In genomic region chr13:101215131-101215641, GRCm38 (mm10) we compare ENCODE assay signal across 20 mouse cellular contexts.
A peak's percentile ranks its signal among the peaks of the same experiment; 100 is the strongest.
DNase-seq lines count a peak whose midpoint lies in the region; ATAC-seq and TF ChIP-seq lines count a peak whose summit lies in the region.
"Had no signal": no experiment of that assay in that cellular context is flagged by ENCODE, and none has a peak within 500 bp of the region (broad histone marks: within the 10 kb centered on the region; RNA-seq: fewer than 3 reads in every experiment).

No protein-coding gene starts in this region.

- TF ChIP-seq CTCF in kidney, postnatal 0 days (IDR thresholded peaks at IDR 0.05; ENCODE audit: low read depth): no peak

- H3K27me3 ChIP-seq in embryonic facial prominence, embryonic 11.5 days (ENCODE audit: control insufficient read depth, insufficient read depth, low read length): no peaks in the 10 kb centered on the region
- H3K27me3 ChIP-seq in embryonic facial prominence, embryonic 10.5 days (replicated peaks; ENCODE audit: low read depth, poor library complexity, severe bottlenecking): no peaks in the 10 kb centered on the region
- H3K27me3 ChIP-seq in kidney, postnatal 0 days (ENCODE audit: insufficient read depth, low read length): no peaks in the 10 kb centered on the region
- H3K27me3 ChIP-seq in embryonic facial prominence, embryonic 14.5 days (replicated peaks; ENCODE audit: control insufficient read depth, insufficient read depth, low read length): 0 out of 2 replicates have a peak, but pooled peaks cover 2% of the 10 kb centered on the region
- H3K27me3 ChIP-seq: forebrain, embryonic 12.5 days; heart, embryonic 15.5 days; liver, embryonic 13.5 days; neural tube, embryonic 12.5 days; stomach, embryonic 15.5 days had no signal

- 0 out of 2 replicates have a peak, but pooled peaks cover 2% of the 10 kb centered on the region for H3K4me1 ChIP-seq in embryonic facial prominence, embryonic 11.5 days (ENCODE audit: control insufficient read depth, insufficient read depth, low read length)
- peaks cover 28% of the 10 kb centered on the region for H3K4me1 ChIP-seq in embryonic facial prominence, embryonic 10.5 days
- H3K4me1 ChIP-seq in kidney, postnatal 0 days (replicated peaks; ENCODE audit: insufficient read depth, low read length): peaks cover 5% of the 10 kb centered on the region; the same call in 1 of the 2 replicates
- H3K4me1 ChIP-seq in embryonic facial prominence, embryonic 14.5 days (ENCODE audit: control insufficient read depth, insufficient read depth, low read length): peaks cover 40% of the 10 kb centered on the region
- H3K4me1 ChIP-seq: liver, embryonic 13.5 days had no signal

- no peaks in the 10 kb centered on the region for H3K9me3 ChIP-seq in embryonic facial prominence, embryonic 11.5 days (replicated peaks; ENCODE audit: control insufficient read depth, low read length)
- no peaks in the 10 kb centered on the region for H3K9me3 ChIP-seq in embryonic facial prominence, embryonic 10.5 days
- no peaks in the 10 kb centered on the region for H3K9me3 ChIP-seq in kidney, postnatal 0 days (replicated peaks; ENCODE audit: low read length)
- H3K9me3 ChIP-seq in embryonic facial prominence, embryonic 14.5 days (ENCODE audit: control insufficient read depth, low read length): no peaks in the 10 kb centered on the region
- H3K9me3 ChIP-seq: forebrain, embryonic 12.5 days; heart, embryonic 15.5 days; hindbrain, embryonic 10.5 days; liver, embryonic 13.5 days; neural tube, embryonic 12.5 days; stomach, embryonic 15.5 days had no signal

- no peak overlapping the region for H3K27ac ChIP-seq in embryonic facial prominence, embryonic 11.5 days (replicated peaks; ENCODE audit: low read depth, low read length)
- no peak overlapping the region for H3K27ac ChIP-seq in embryonic facial prominence, embryonic 10.5 days (replicated peaks)
- 0 out of 2 replicates have a peak overlapping the region, but pooled peaks have one; percentile 31 for H3K27ac ChIP-seq in kidney, postnatal 0 days
- H3K27ac ChIP-seq in embryonic facial prominence, embryonic 14.5 days (replicated peaks; ENCODE audit: low read depth, low read length): no peak overlapping the region
- H3K27ac ChIP-seq: forebrain, embryonic 12.5 days; heart, embryonic 15.5 days; liver, embryonic 13.5 days; neural tube, embryonic 12.5 days had no signal

- ATAC-seq in embryonic facial prominence, embryonic 11.5 days (replicated peaks; ENCODE audit: insufficient number of reproducible peaks, low FRiP score, low TSS enrichment, low read depth): 0 out of 2 replicates have a peak, but pooled peaks have one; percentile 37
- no peak for ATAC-seq in kidney, postnatal 0 days (replicated peaks; ENCODE audit: low FRiP score, low read depth)
- ATAC-seq in embryonic facial prominence, embryonic 14.5 days (ENCODE audit: low read depth): no peak
- ATAC-seq: lung, postnatal 0 days had no signal

- H3K9ac ChIP-seq in embryonic facial prominence, embryonic 11.5 days (replicated peaks; ENCODE audit: low read length): no peak overlapping the region
- H3K9ac ChIP-seq in kidney, postnatal 0 days (ENCODE audit: low read depth, low read length): no peak overlapping the region
- H3K9ac ChIP-seq in embryonic facial prominence, embryonic 14.5 days (ENCODE audit: low read depth, low read length): 0 out of 2 replicates have a peak overlapping the region, but pooled peaks have one; percentile 25
- H3K9ac ChIP-seq: forebrain, embryonic 12.5 days; heart, embryonic 15.5 days; liver, embryonic 13.5 days; neural tube, embryonic 12.5 days; stomach, embryonic 15.5 days had no signal

- no peak for DNase-seq in embryonic facial prominence, embryonic 11.5 days (ENCODE audit: low spot score)
- DNase-seq in embryonic facial prominence, embryonic 10.5 days (ENCODE audit: low spot score): no peak
- no peak for DNase-seq in kidney, postnatal 0 days (ENCODE audit: low spot score)
- DNase-seq in kidney, postnatal 14 days: no peak
- DNase-seq in brain, adult 2 months (ENCODE audit: low read depth, low spot score): peak; percentile 74
- DNase-seq in embryonic facial prominence, embryonic 14.5 days (ENCODE audit: low spot score): no peak
- no peak for DNase-seq in urinary bladder, adult 18-20 months (ENCODE audit: low spot score in 2 of 2)
- no peak for DNase-seq in adrenal gland, adult (ENCODE audit: inconsistent age in 2 of 2, low spot score in 1 of 2)
- DNase-seq: adrenal gland, postnatal 10 days; B cell, adult 2 months; heart, adult 18-20 months; layer of hippocampus, adult 9-11 months; liver, embryonic 13.5 days; right cerebral cortex, postnatal 14 days had no signal

- H3K36me3 ChIP-seq in embryonic facial prominence, embryonic 11.5 days (replicated peaks; ENCODE audit: control insufficient read depth, insufficient read depth, low read depth, low read length): no peaks in the 10 kb centered on the region
- no peaks in the 10 kb centered on the region for H3K36me3 ChIP-seq in embryonic facial prominence, embryonic 10.5 days (replicated peaks)
- H3K36me3 ChIP-seq in kidney, postnatal 0 days (ENCODE audit: insufficient read depth, low read length): no peaks in the 10 kb centered on the region
- no peaks in the 10 kb centered on the region for H3K36me3 ChIP-seq in embryonic facial prominence, embryonic 14.5 days (ENCODE audit: control insufficient read depth, insufficient read depth, low read length)
- H3K36me3 ChIP-seq: forebrain, embryonic 12.5 days; heart, embryonic 15.5 days; hindbrain, embryonic 10.5 days; liver, embryonic 13.5 days; neural tube, embryonic 12.5 days; stomach, embryonic 15.5 days had no signal

- 64% methylated on average over 5 of the region's 5 CpGs for WGBS in embryonic facial prominence, embryonic 11.5 days
- 74% methylated on average over 5 of the region's 5 CpGs for WGBS in embryonic facial prominence, embryonic 10.5 days
- 59% methylated on average over 5 of the region's 5 CpGs for WGBS in kidney, postnatal 0 days
- 47% methylated on average over 5 of the region's 5 CpGs for WGBS in embryonic facial prominence, embryonic 14.5 days

- no peak overlapping the region for H3K4me3 ChIP-seq in embryonic facial prominence, embryonic 11.5 days (ENCODE audit: low read depth, low read length)
- no peak overlapping the region for H3K4me3 ChIP-seq in embryonic facial prominence, embryonic 10.5 days
- H3K4me3 ChIP-seq in kidney, postnatal 0 days (replicated peaks; ENCODE audit: low read depth, low read length): no peak overlapping the region
- H3K4me3 ChIP-seq in embryonic facial prominence, embryonic 14.5 days (ENCODE audit: low read depth, low read length): no peak overlapping the region
- H3K4me3 ChIP-seq: forebrain, embryonic 12.5 days; heart, embryonic 15.5 days; hindbrain, embryonic 10.5 days; liver, embryonic 13.5 days; neural tube, embryonic 12.5 days; stomach, embryonic 15.5 days had no signal

- no peak overlapping the region for H3K4me2 ChIP-seq in embryonic facial prominence, embryonic 11.5 days (ENCODE audit: low read depth, low read length)
- H3K4me2 ChIP-seq in kidney, postnatal 0 days (ENCODE audit: low read length): no peak overlapping the region
- peak overlapping the region; percentile 38 for H3K4me2 ChIP-seq in embryonic facial prominence, embryonic 14.5 days (ENCODE audit: low read depth, low read length)
- H3K4me2 ChIP-seq: forebrain, embryonic 12.5 days; heart, embryonic 15.5 days; liver, embryonic 13.5 days; stomach, embryonic 15.5 days had no signal
